Mouse (Mus musculus) heart, postnatal 0 days (tissue): ENCODE measurements around the gene Aen. TPM values are rescaled to one million over a fixed set of nuclear protein-coding genes. Genes with fewer than 3 reads are reported as not detected.

ENCODE experiments used
- ATAC-seq: fragments of 200-750 bp; cut with Nextera tagmentation; 2 replicates; pipeline ENCODE4 v1.8.0; 2017; ENCODE audit warnings: low read depth, moderate number of reproducible peaks, moderate library complexity; ENCODE audit not compliant: insufficient read depth
- DNase-seq: peaks from one replicate; pipeline ENCODE4 v3.0.0-alpha.2; 2016; ENCODE audit warnings: low spot score
- H3K27ac ChIP-seq: fragments of 300-500 bp; sonication (generic); 2 replicates; pipeline ENCODE4 v1.5.1; 2014; ENCODE audit warnings: low read depth, mild to moderate bottlenecking
- H3K27me3 ChIP-seq: fragments of 300-500 bp; sonication (generic); 2 replicates; pipeline ENCODE4 v1.6.1; 2014; ENCODE audit warnings: low read length, mixed read lengths; ENCODE audit not compliant: control insufficient read depth, insufficient read depth
- H3K36me3 ChIP-seq: fragments of 300-500 bp; sonication (generic); replicated peaks from 2 replicates; pipeline ENCODE4 v1.6.1; 2014; ENCODE audit warnings: low read length, mixed read lengths; ENCODE audit not compliant: control insufficient read depth, insufficient read depth
- H3K4me1 ChIP-seq: fragments of 300-500 bp; sonication (generic); 2 replicates; pipeline ENCODE4 v1.6.1; 2014; ENCODE audit warnings: antibody characterized with exemption; ENCODE audit not compliant: control insufficient read depth, insufficient read depth
- H3K4me2 ChIP-seq: fragments of 300-500 bp; sonication (generic); 2 replicates; pipeline ENCODE4 v1.6.1; 2014; ENCODE audit warnings: low read depth, mild to moderate bottlenecking, low read length, moderate library complexity
- H3K4me3 ChIP-seq: fragments of 300-500 bp; sonication (generic); 2 replicates; pipeline ENCODE4 v1.5.1; 2014; ENCODE audit warnings: low read depth, low read length
- H3K9ac ChIP-seq: fragments of 300-500 bp; sonication (generic); replicated peaks from 2 replicates; pipeline ENCODE4 v1.6.1; 2014; ENCODE audit warnings: low read depth, low read length, mixed read lengths
- H3K9me3 ChIP-seq: fragments of 300-500 bp; sonication (generic); replicated peaks from 2 replicates; pipeline ENCODE4 v1.6.1; 2016; ENCODE audit warnings: low read length; ENCODE audit not compliant: control insufficient read depth
- CTCF ChIP-seq: IDR thresholded peaks from 2 replicates; pipeline ENCODE4 v1.5.1; 2016; ENCODE audit warnings: antibody characterized with exemption, control low read depth, low read depth
- EP300 ChIP-seq: IDR thresholded peaks from 2 replicates; pipeline ENCODE4 v1.6.1; 2016; ENCODE audit warnings: antibody characterized with exemption, low read depth
- WGBS: fragments of 180-500 bp; shearing (Covaris S2); extraction: QIAGEN DNeasy Blood & Tissue Kit; methylation state at CpG from one replicate; pipeline ENCODE4 v1.1.7; 2014; 5-methylcytosine and 5-hydroxymethylcytosine counted together
- microRNA-seq: library from miRNA; unstranded; fragments of <30 nt; microRNA quantifications from one replicate; pipeline ENCODE4, GENCODE M21; 2016
- polyA plus RNA-seq: library from polyadenylated mRNA; unstranded; fragments of >200 nt; fragmentation: Nextera tagmentation; extraction: Ambion mirVana; gene quantifications from 2 replicates; pipeline ENCODE4 v1.2.1, GENCODE M21; 2015
- total RNA-seq: library from RNA; depleted of rRNA; stranded (reverse); fragments of >200 nt; gene quantifications from 2 replicates; pipeline ENCODE4 v1.2.3, GENCODE M21; 2014; ENCODE audit warnings: low replicate concordance; rRNA removed

Aen gene
- total and polyA plus RNA-seq, 2 experiments from 2014 or later = 22.9 to 31.3 TPM

- no peaks in the 10 kb centered on the region for H3K9me3 ChIP-seq
- TF ChIP-seq EP300 (no peak), CTCF (no peak)
- no peak overlapping the region for H3K4me3 ChIP-seq
- no peak overlapping the region for H3K27ac ChIP-seq
- 23% methylated on average over 11 of the region's 11 CpGs for WGBS
- no peak overlapping the region for H3K9ac ChIP-seq
- DNase-seq (no peak), ATAC-seq (no peak)
- H3K4me1 ChIP-seq = 0 out of 2 replicates have a peak, but pooled peaks cover 2% of the 10 kb centered on the region
- no peaks in the 10 kb centered on the region for H3K27me3 ChIP-seq
- no peaks in the 10 kb centered on the region for H3K36me3 ChIP-seq
- H3K4me2 ChIP-seq = peak overlapping the region; percentile 18
Observed at GRCm38 (mm10) chr7:78953886-78954572, 58.4 kb downstream of the Aen start.

GRCm38 (mm10) chr7:78954619-78955018 lies 59.0 kb downstream of the Aen start:
- DNase-seq (no peak), ATAC-seq (no peak)
- Histone ChIP-seq H3K27ac (no peak overlapping the region), H3K27me3 (no peaks in the 10 kb centered on the region), H3K4me2 (no peak overlapping the region), H3K4me3 (no peak overlapping the region), H3K36me3 (no peaks in the 10 kb centered on the region), H3K9ac (no peak overlapping the region), H3K9me3 (no peaks in the 10 kb centered on the region), H3K4me1 (0 out of 2 replicates have a peak, but pooled peaks cover 2% of the 10 kb centered on the region)
- TF ChIP-seq CTCF (no peak), EP300 (no peak)
- WGBS = 80% methylated on average over 6 of the region's 6 CpGs

GRCm38 (mm10) chr7:78955086-78955485 lies 59.4 kb downstream of the Aen start:
- DNase-seq (no peak), ATAC-seq (no peak)
- no peak overlapping the region for H3K9ac ChIP-seq
- no peak overlapping the region for H3K4me2 ChIP-seq
- H3K27ac ChIP-seq = no peak overlapping the region
- TF ChIP-seq EP300 (no peak), CTCF (no peak)
- WGBS = 85% methylated on average over 6 of the region's 6 CpGs
- 0 out of 2 replicates have a peak, but pooled peaks cover 2% of the 10 kb centered on the region for H3K4me1 ChIP-seq
- H3K36me3 ChIP-seq = no peaks in the 10 kb centered on the region
- H3K27me3 ChIP-seq = no peaks in the 10 kb centered on the region
- no peak overlapping the region for H3K4me3 ChIP-seq
- H3K9me3 ChIP-seq = no peaks in the 10 kb centered on the region

- no peaks in the 10 kb centered on the region for H3K27me3 ChIP-seq
- H3K36me3 ChIP-seq = no peaks in the 10 kb centered on the region
Observed at GRCm38 (mm10) chr7:78958499-78959073, 62.9 kb downstream of the Aen start.

More at GRCm38 (mm10) chr7:78958499-78959073, 62.9 kb downstream of the Aen start:
- DNase-seq (no peak), ATAC-seq (no peak)
- TF ChIP-seq CTCF (no peak), EP300 (no peak)
- Histone ChIP-seq H3K4me1 (0 out of 2 replicates have a peak, but pooled peaks cover 2% of the 10 kb centered on the region), H3K27ac (no peak overlapping the region), H3K4me3 (no peak overlapping the region), H3K9me3 (no peaks in the 10 kb centered on the region), H3K9ac (no peak overlapping the region), H3K4me2 (no peak overlapping the region)
- 50% methylated on average over 6 of the region's 6 CpGs for WGBS

Small RNAs within 50 kb of the gene (microRNA-seq; reads per million reads assigned to microRNA genes)
- gene Mir7-2 = 1.6 reads per million

Other genes starting within 250 kb of the Aen start
- gene Ntrk3, start 157.8 kb upstream of the Aen start, total RNA-seq = 2.2 and 4.2 TPM in 2 replicates
- 0.88 and 1.1 TPM in 2 replicates for gene Ntrk3, start 157.8 kb upstream of the Aen start, polyA plus RNA-seq
- gene Mrps11, start 112.7 kb upstream of the Aen start, total RNA-seq = 43.6 and 78.5 TPM in 2 replicates
- 56.7 and 59.6 TPM in 2 replicates for gene Mrps11, start 112.7 kb upstream of the Aen start, polyA plus RNA-seq
- gene Mrpl46, start 112.3 kb upstream of the Aen start, total RNA-seq = 38.3 and 41.4 TPM in 2 replicates
- gene Mrpl46, start 112.3 kb upstream of the Aen start, polyA plus RNA-seq = 71.5 and 71.6 TPM in 2 replicates
- 8.7 and 11.1 TPM in 2 replicates for gene Det1, start 48.6 kb upstream of the Aen start, total RNA-seq
- 7.6 and 8.2 TPM in 2 replicates for gene Det1, start 48.6 kb upstream of the Aen start, polyA plus RNA-seq
- 0.31 and 11.5 TPM in 2 replicates for gene Isg20, start 17.6 kb downstream of the Aen start, total RNA-seq
- gene Isg20, start 17.6 kb downstream of the Aen start, polyA plus RNA-seq = 3.1 and 5.2 TPM in 2 replicates
- gene Acan, start 157.6 kb downstream of the Aen start, total RNA-seq = 2.2 and 5.5 TPM in 2 replicates
- 1.1 and 1.3 TPM in 2 replicates for gene Acan, start 157.6 kb downstream of the Aen start, polyA plus RNA-seq
- 2.0 TPM in 1 of 2 replicates, not detected in the other for gene Hapln3, start 235.2 kb downstream of the Aen start, total RNA-seq
- 0.40 and 0.55 TPM in 2 replicates for gene Hapln3, start 235.2 kb downstream of the Aen start, polyA plus RNA-seq